Mouse (Mus musculus) neural tube, embryonic 13.5 days (tissue): ENCODE data around the gene Crisp2. TPM values are rescaled to one million over a fixed set of nuclear protein-coding genes. Genes with fewer than 3 reads are reported as not detected.
"Not testable (repeated sequence)": the region's sequence is repeated elsewhere in the genome, so short reads cannot be mapped to it uniquely, and the experiment has no call there.

Source experiments
- ATAC-seq: fragments of 200-750 bp; cut with Nextera tagmentation; 2 replicates; pipeline ENCODE4 v1.8.0; 2017; ENCODE audit warnings: low read depth, mild to moderate bottlenecking, moderate TSS enrichment, moderate library complexity
- H3K27ac ChIP-seq: fragments of 300-500 bp; sonication (generic); replicated peaks from 2 replicates; pipeline ENCODE4 v1.5.1; 2015; ENCODE audit warnings: moderate library complexity, mild to moderate bottlenecking, inconsistent platforms
- H3K27me3 ChIP-seq: fragments of 300-500 bp; sonication (generic); 2 replicates; pipeline ENCODE4 v1.6.1; 2015; ENCODE audit warnings: mild to moderate bottlenecking, inconsistent platforms
- H3K36me3 ChIP-seq: fragments of 300-500 bp; sonication (generic); 2 replicates; pipeline ENCODE4 v1.6.1; 2015; ENCODE audit warnings: mild to moderate bottlenecking, inconsistent platforms
- H3K4me1 ChIP-seq: fragments of 300-500 bp; sonication (generic); replicated peaks from 2 replicates; pipeline ENCODE4 v1.6.1; 2015; ENCODE audit warnings: inconsistent platforms
- H3K4me2 ChIP-seq: fragments of 300-500 bp; sonication (generic); 2 replicates; pipeline ENCODE4 v1.6.1; 2015; ENCODE audit warnings: inconsistent platforms, mild to moderate bottlenecking, moderate library complexity
- H3K4me3 ChIP-seq: fragments of 300-500 bp; sonication (generic); 2 replicates; pipeline ENCODE4 v1.5.1; 2015; ENCODE audit warnings: mild to moderate bottlenecking, inconsistent platforms
- H3K9ac ChIP-seq: fragments of 300-500 bp; sonication (generic); 2 replicates; pipeline ENCODE4 v1.6.1; 2015; ENCODE audit warnings: moderate library complexity, mild to moderate bottlenecking, inconsistent platforms
- H3K9me3 ChIP-seq: fragments of 300-500 bp; sonication (generic); 2 replicates; pipeline ENCODE4 v1.6.1; 2016; ENCODE audit warnings: inconsistent platforms
- whole genome bisulfite sequencing: fragments of 180-500 bp; shearing (Covaris S2); methylation state at CpG from one replicate; pipeline ENCODE4 v1.1.7; 2015; 5-methylcytosine and 5-hydroxymethylcytosine counted together
- polyA plus RNA-seq: library from polyadenylated mRNA; unstranded; fragments of >200 nt; fragmentation: Nextera tagmentation; extraction: Ambion mirVana; gene quantifications from 2 replicates; pipeline ENCODE4 v1.2.1, GENCODE M21; 2015

Crisp2 gene
- polyA plus RNA-seq, 1 experiment from 2014 or later: not detected

DNA sequence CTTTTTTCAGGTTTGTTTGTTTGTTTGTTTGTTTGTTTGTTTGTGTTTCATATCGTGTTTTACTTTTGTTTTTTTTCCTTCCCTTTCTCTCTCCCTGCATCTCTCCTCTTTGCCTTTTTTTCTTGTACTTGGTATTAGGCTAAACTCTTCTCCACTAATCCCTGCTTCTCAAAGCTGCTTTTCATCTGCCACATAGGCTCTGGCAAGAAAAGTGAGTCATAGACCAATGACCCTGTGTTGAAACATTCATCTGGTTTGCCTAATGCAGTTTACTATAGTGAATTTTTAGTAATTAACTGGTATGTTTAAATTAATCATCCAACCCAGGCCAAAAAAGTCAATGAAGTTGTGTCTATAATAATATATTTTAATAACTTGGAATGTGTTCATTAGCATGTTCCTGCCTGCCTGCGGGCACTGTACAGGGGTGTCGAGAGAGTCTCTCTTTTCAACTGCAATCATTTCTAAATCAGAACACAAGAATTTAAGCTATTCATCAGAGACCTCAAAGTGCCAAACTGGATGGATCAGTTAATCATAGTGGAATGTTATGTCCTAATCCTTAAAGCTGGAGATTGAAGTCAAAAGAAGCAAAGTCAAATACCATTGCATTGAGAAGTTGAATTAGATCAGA, 4.0 kb downstream of the Crisp2 start:
- Histone ChIP-seq H3K36me3 (no peaks in the 10 kb centered on the region), H3K4me3 (no peak overlapping the region), H3K4me1 (no peaks in the 10 kb centered on the region), H3K9ac (no peak overlapping the region), H3K27me3 (no peaks in the 10 kb centered on the region), H3K27ac (no peak overlapping the region), H3K4me2 (no peak overlapping the region), H3K9me3 (no peaks in the 10 kb centered on the region)
- WGBS: 91% methylated on average over 3 of the region's 3 CpGs
- ATAC-seq: no peak

DNA sequence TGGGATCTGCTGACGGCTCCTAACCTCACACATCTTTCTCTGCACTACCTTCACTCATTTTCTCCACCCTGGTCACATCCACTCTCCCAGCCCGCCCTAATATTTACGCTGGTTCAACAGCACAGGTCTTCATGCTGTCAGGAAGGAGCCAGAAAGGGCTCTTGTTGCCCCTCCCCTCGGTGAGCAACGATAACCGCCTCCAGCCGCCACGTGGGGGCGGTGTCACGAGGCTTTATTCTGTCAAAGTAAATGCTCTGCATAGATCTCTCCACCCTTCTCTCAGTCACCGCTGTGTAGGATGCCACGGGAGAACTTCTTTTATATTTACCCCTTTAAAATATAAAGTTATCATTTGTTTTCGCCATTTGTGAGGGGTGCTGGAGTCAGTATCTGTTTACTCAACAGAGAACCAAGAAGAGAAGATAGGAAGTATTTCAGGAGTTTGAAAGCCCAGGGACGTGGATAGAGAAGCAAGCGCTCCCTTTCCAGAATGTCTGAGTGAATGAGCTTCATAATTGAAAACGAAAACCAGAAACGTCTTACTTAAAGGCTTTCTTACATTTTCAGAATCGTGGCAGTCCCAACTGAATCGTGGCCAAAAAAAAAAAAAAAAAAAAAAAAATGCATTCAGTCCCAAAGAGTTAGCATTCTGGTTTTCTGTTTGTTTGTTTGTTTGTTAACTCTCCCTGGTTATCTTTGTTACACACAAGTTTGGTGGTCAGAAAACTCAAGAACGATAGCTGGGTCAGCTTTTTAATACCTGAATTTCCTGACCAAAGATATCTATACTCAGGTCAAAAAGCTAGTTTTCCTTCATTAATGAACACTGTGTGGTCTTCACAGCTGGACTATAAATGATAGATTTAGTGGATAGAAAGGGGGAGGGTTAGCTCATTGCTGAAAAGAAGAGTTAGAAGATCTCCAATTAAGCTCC, 12.6 kb downstream of the Crisp2 start:
- H3K27ac ChIP-seq: no peak overlapping the region
- H3K4me2 ChIP-seq: no peak overlapping the region
- H3K27me3 ChIP-seq: no peaks in the 10 kb centered on the region
- ATAC-seq: no peak
- no peak overlapping the region for H3K4me3 ChIP-seq
- no peak overlapping the region for H3K9ac ChIP-seq
- H3K4me1 ChIP-seq: no peaks in the 10 kb centered on the region
- H3K9me3 ChIP-seq: no peaks in the 10 kb centered on the region
- no peaks in the 10 kb centered on the region for H3K36me3 ChIP-seq
- WGBS: 60% methylated on average over 20 of the region's 20 CpGs

- Histone ChIP-seq H3K9ac (no peak overlapping the region), H3K27me3 (no peaks in the 10 kb centered on the region), H3K4me3 (no peak overlapping the region), H3K36me3 (no peaks in the 10 kb centered on the region), H3K4me2 (no peak overlapping the region), H3K9me3 (no peaks in the 10 kb centered on the region), H3K4me1 (no peaks in the 10 kb centered on the region), H3K27ac (no peak overlapping the region)
- no peak for ATAC-seq
These were observed 16.9 kb downstream of the Crisp2 start for GRCm38 (mm10) chr17:40789877-40790276.

GRCm38 (mm10) chr17:40767120-40767519, 39.7 kb downstream of the Crisp2 start:
- H3K27me3 ChIP-seq: no peaks in the 10 kb centered on the region
- H3K4me3 ChIP-seq: no peak overlapping the region
- WGBS: 88% methylated on average over 1 of the region's 1 CpGs
- no peak for ATAC-seq
- H3K9ac ChIP-seq: no peak overlapping the region
- H3K27ac ChIP-seq: no peak overlapping the region
- no peaks in the 10 kb centered on the region for H3K9me3 ChIP-seq
- no peak overlapping the region for H3K4me2 ChIP-seq
- H3K36me3 ChIP-seq: no peaks in the 10 kb centered on the region
- no peaks in the 10 kb centered on the region for H3K4me1 ChIP-seq

- Histone ChIP-seq H3K4me2 (no peak overlapping the region), H3K27me3 (no peaks in the 10 kb centered on the region), H3K27ac (no peak overlapping the region), H3K4me3 (no peak overlapping the region), H3K9me3 (no peaks in the 10 kb centered on the region), H3K9ac (no peak overlapping the region), H3K36me3 (no peaks in the 10 kb centered on the region), H3K4me1 (no peaks in the 10 kb centered on the region)
- no peak for ATAC-seq
- 83% methylated on average over 4 of the region's 4 CpGs for WGBS
These were observed 43.1 kb downstream of the Crisp2 start for GRCm38 (mm10) chr17:40763662-40764061.

GRCm38 (mm10) chr17:40731724-40732123, 75.1 kb downstream of the Crisp2 start:
- no peaks in the 10 kb centered on the region for H3K4me1 ChIP-seq
- 58% methylated on average over 4 of the region's 4 CpGs for WGBS
- H3K36me3 ChIP-seq: no peaks in the 10 kb centered on the region
- ATAC-seq: no peak
- no peak overlapping the region for H3K4me2 ChIP-seq
- H3K4me3 ChIP-seq: no peak overlapping the region
- H3K27me3 ChIP-seq: no peaks in the 10 kb centered on the region
- H3K9ac ChIP-seq: no peak overlapping the region
- H3K27ac ChIP-seq: no peak overlapping the region
- no peaks in the 10 kb centered on the region for H3K9me3 ChIP-seq

DNA sequence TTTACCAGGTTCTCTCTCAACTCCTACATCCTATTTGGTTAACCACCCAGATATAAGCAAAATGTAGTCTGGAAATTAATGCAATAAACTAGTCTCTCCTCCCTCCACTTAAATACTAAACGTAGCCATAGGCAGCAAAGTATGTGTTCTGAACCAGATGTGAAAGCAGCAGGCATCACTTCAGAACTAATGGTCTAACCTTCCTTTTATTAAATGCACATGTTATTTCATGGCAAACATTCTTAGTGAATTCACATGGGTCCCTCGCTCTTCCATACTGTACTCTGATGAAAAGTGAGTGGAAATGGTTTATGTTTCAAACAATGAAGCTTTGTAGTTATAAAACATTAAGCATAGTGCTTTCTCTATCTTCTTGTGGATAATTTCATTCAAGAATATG, 75.5 kb downstream of the Crisp2 start:
- Histone ChIP-seq H3K4me1 (no peaks in the 10 kb centered on the region), H3K27ac (no peak overlapping the region), H3K36me3 (no peaks in the 10 kb centered on the region), H3K9ac (no peak overlapping the region), H3K4me2 (no peak overlapping the region), H3K27me3 (no peaks in the 10 kb centered on the region), H3K4me3 (no peak overlapping the region), H3K9me3 (no peaks in the 10 kb centered on the region)
- 78% methylated on average over 2 of the region's 2 CpGs for WGBS
- ATAC-seq: no peak

DNA sequence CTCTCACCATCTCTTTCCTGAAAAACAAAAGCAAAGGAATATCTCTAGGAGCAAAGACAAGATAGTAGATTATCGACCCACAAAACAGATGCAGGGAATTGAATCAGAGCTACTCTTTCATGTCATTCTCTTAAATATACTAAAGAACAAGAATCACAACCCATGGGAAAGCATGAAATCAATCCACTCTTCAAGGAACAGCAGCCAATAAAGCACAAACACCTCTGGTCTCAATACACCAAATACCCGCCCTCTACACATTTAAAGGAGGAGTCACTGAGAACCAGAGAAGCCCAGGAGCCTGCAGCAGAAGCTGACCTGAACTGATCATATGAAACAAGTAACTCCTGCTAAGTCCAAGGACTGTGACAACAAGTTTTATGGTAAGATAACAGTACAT, 80.0 kb downstream of the Crisp2 start, which contains the start of gene Esp1:
TSS of gene Esp1 (plus strand) at position 301 of the 400 bp plus-strand sequence.
- Histone ChIP-seq H3K4me1 (no peaks in the 10 kb centered on the region), H3K9ac (no peak within 1 kb of the TSS), H3K4me3 (no peak within 1 kb of the TSS), H3K27me3 (no peaks in the 10 kb centered on the region), H3K4me2 (no peak within 1 kb of the TSS), H3K36me3 (no peaks in the 10 kb centered on the region), H3K27ac (no peak within 1 kb of the TSS), H3K9me3 (no peaks in the 10 kb centered on the region)
- ATAC-seq: no peak
- WGBS: 83% methylated on average over 2 of the region's 2 CpGs

DNA sequence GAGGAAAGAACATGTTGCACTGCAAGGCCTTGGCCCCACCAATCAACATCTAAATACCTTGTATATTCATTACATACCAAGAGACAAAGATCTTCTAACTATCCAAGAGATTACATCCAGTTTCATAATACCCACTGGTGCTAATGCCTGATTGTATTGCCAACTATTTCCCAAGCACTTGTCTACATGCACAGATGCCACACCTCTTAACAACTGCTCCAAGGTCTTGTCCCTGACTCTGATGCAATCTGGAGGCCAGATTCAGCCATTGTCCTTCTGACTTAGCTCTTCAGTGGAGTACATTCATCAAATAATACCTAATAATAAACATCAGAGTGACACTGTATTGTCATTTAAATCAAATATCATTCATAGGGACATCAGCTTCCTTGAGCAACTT, 89.7 kb downstream of the Crisp2 start:
- H3K9me3 ChIP-seq, ATAC-seq, H3K9ac ChIP-seq, H3K27me3 ChIP-seq, H3K36me3 ChIP-seq, H3K4me3 ChIP-seq, H3K4me2 ChIP-seq, H3K4me1 ChIP-seq, H3K27ac ChIP-seq: not testable (repeated sequence)

GRCm38 (mm10) chr17:40716273-40716672, 90.5 kb downstream of the Crisp2 start:
- Histone ChIP-seq H3K4me3 (no peak overlapping the region), H3K4me2 (no peak overlapping the region), H3K9ac (no peak overlapping the region), H3K27me3 (no peaks in the 10 kb centered on the region), H3K9me3 (no peaks in the 10 kb centered on the region), H3K4me1 (no peaks in the 10 kb centered on the region), H3K36me3 (no peaks in the 10 kb centered on the region), H3K27ac (no peak overlapping the region)
- ATAC-seq: no peak
